Mouse (Mus musculus) limb, embryonic 13.5 days (tissue): ENCODE measurements around the gene Nxf3. TPM values are rescaled to one million over a fixed set of nuclear protein-coding genes. Genes with fewer than 3 reads are reported as not detected.
A peak's percentile ranks its signal among the peaks of the same experiment; 100 is the strongest.
"Not testable (repeated sequence)": the region's sequence is repeated elsewhere in the genome, so short reads cannot be mapped to it uniquely, and the experiment has no call there.

Experiments
- ATAC-seq: fragments of 200-750 bp; cut with Nextera tagmentation; 2 replicates; pipeline ENCODE4 v1.8.0; 2017; ENCODE audit warnings: low read depth, moderate number of reproducible peaks, moderate TSS enrichment; ENCODE audit not compliant: low FRiP score
- H3K27ac ChIP-seq: fragments of 300-500 bp; sonication (generic); 2 replicates; pipeline ENCODE4 v1.5.1; 2015; ENCODE audit warnings: inconsistent platforms, mild to moderate bottlenecking, moderate library complexity
- H3K27me3 ChIP-seq: fragments of 300-500 bp; sonication (generic); 2 replicates; pipeline ENCODE4 v1.6.1; 2015; ENCODE audit warnings: mild to moderate bottlenecking, inconsistent platforms
- H3K36me3 ChIP-seq: fragments of 300-500 bp; sonication (generic); 2 replicates; pipeline ENCODE4 v1.6.1; 2015; ENCODE audit warnings: inconsistent platforms, mild to moderate bottlenecking, moderate library complexity
- H3K4me1 ChIP-seq: fragments of 300-500 bp; sonication (generic); 2 replicates; pipeline ENCODE4 v1.6.1; 2015; ENCODE audit warnings: inconsistent platforms
- H3K4me2 ChIP-seq: fragments of 300-500 bp; sonication (generic); replicated peaks from 2 replicates; pipeline ENCODE4 v1.6.1; 2015; ENCODE audit warnings: inconsistent platforms, mild to moderate bottlenecking, moderate library complexity
- H3K4me3 ChIP-seq: fragments of 300-500 bp; sonication (generic); 2 replicates; pipeline ENCODE4 v1.5.1; 2015; ENCODE audit warnings: moderate library complexity, mild to moderate bottlenecking, inconsistent platforms
- H3K9ac ChIP-seq: fragments of 300-500 bp; sonication (generic); 2 replicates; pipeline ENCODE4 v1.6.1; 2015; ENCODE audit warnings: mild to moderate bottlenecking, inconsistent platforms
- H3K9me3 ChIP-seq: fragments of 300-500 bp; sonication (generic); 2 replicates; pipeline ENCODE4 v1.6.1; 2016; ENCODE audit warnings: inconsistent platforms
- WGBS: fragments of 180-500 bp; shearing (Covaris S2); methylation state at CpG from one replicate; pipeline ENCODE4 v1.1.7; 2015; 5-methylcytosine and 5-hydroxymethylcytosine counted together
- polyA plus RNA-seq: library from polyadenylated mRNA; unstranded; fragments of >200 nt; fragmentation: Nextera tagmentation; extraction: Ambion mirVana; gene quantifications from 2 replicates; pipeline ENCODE4 v1.2.1, GENCODE M21; 2015

Nxf3 gene
- polyA plus RNA-seq, 1 experiment from 2014 or later: not detected

GRCm38 (mm10) chrX:136067201-136067991, 17.7 kb downstream of the Nxf3 start:
- H3K27ac ChIP-seq, H3K4me1 ChIP-seq, H3K9me3 ChIP-seq, H3K36me3 ChIP-seq, H3K27me3 ChIP-seq: not testable (repeated sequence)
- H3K9ac ChIP-seq: peak overlapping the region; percentile 39; the same call in 1 of the 2 replicates
- peak overlapping the region; percentile 44 for H3K4me3 ChIP-seq
- peak; percentile 68 for ATAC-seq
- 6% methylated on average over 6 of the region's 48 CpGs for WGBS
- peak overlapping the region; percentile 57 for H3K4me2 ChIP-seq

DNA sequence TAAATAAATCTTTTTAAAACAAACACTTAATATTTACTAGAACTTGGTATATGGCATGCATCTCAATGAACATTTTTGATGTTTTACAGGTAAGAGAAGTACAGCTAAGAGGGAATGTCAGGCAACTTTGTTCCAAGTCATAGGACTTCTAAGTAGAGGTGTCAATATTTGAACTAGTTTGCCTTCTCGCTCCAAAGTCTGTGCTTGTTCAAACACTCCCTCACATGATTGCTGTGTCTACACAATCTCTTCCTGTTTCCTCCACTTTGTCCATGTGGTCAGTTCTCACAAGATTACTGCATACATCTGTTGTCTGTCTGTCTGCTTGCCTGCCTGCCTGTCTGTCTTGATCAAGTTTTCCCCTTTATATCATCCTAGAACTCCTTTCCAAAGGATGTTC, 24.4 kb downstream of the Nxf3 start:
- peaks cover 10% of the 10 kb centered on the region; the same call in 1 of the 2 replicates for H3K27me3 ChIP-seq
- H3K9ac ChIP-seq: no peak overlapping the region
- H3K27ac ChIP-seq: no peak overlapping the region
- no peak overlapping the region for H3K4me2 ChIP-seq
- no peaks in the 10 kb centered on the region for H3K9me3 ChIP-seq
- H3K36me3 ChIP-seq: no peaks in the 10 kb centered on the region
- ATAC-seq: no peak
- no peaks in the 10 kb centered on the region for H3K4me1 ChIP-seq
- 73% methylated on average over 1 of the region's 1 CpGs for WGBS
- no peak overlapping the region for H3K4me3 ChIP-seq

DNA sequence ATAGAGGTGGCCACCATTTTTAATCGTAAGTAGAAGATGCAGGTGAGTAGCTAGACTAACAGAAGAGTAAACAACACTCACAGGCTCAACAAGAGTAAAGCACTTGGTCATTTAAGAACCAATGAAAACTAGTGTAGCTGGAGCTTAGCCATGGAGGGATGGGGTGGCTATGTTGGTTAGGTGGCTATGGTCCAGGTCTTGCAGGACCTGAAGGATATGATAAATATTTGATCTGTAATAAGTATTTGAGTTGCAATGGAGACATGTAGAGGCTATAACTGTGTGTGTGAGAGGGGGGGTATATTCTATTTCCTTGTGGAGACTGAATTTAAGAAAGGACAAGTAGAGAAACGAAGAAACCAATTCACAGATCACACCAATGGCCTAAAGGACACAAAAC, 33.8 kb downstream of the Nxf3 start:
- ATAC-seq: no peak
- 76% methylated on average over 2 of the region's 2 CpGs for WGBS

DNA sequence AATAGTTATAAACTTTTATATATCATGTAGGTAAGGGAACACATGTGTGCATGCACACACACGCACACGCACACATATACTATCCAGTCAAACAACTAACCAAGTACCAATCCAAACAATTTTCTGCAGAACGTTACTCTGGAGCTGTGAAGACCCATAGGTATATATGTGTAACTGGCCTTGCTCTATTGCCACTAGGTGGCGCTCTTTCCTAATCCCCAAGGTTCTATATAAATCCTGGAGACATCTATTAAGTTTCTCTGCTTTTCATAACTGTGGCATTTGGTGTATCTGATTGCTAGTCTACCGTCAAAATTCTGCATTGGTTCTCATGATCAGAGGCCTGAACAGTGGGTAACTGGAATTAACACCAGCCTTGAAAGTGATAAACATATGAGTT, 37.5 kb downstream of the Nxf3 start:
- Histone ChIP-seq H3K9ac (no peak overlapping the region), H3K36me3 (no peaks in the 10 kb centered on the region), H3K4me1 (no peaks in the 10 kb centered on the region), H3K27ac (no peak overlapping the region), H3K4me2 (no peak overlapping the region), H3K27me3 (peaks cover 4% of the 10 kb centered on the region; the same call in 1 of the 2 replicates), H3K9me3 (no peaks in the 10 kb centered on the region), H3K4me3 (no peak overlapping the region)
- ATAC-seq: no peak
- 24% methylated on average over 5 of the region's 5 CpGs for WGBS

More for the DNA sequence above, 33.8 kb downstream of the Nxf3 start:
- Histone ChIP-seq H3K36me3 (no peaks in the 10 kb centered on the region), H3K4me3 (no peak overlapping the region), H3K4me2 (no peak overlapping the region), H3K9ac (no peak overlapping the region), H3K27me3 (peaks cover 7% of the 10 kb centered on the region; the same call in 1 of the 2 replicates), H3K27ac (no peak overlapping the region), H3K9me3 (no peaks in the 10 kb centered on the region), H3K4me1 (no peaks in the 10 kb centered on the region)

DNA sequence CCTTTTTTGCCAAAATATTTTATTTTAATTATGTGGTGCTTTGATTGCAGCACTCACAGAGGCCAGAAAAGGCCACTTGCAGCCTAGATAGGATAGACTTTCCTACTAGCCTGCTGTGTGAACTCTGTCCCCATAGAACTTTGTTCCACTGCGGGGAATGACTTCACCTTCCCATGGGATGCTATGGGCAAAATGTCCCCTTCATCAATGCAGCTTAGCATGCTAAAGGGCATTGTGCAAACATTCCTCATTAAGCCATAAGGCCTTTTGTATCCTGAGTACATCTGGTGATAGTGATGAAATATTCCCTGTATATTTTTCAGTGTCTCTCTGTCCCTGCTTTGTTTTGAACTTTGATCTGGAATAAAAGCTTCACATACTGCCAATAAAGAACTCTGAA, 41.3 kb downstream of the Nxf3 start:
- H3K27me3 ChIP-seq: peaks cover 6% of the 10 kb centered on the region; the same call in 1 of the 2 replicates
- H3K4me2 ChIP-seq: no peak overlapping the region
- H3K36me3 ChIP-seq: no peaks in the 10 kb centered on the region
- H3K9me3 ChIP-seq: no peaks in the 10 kb centered on the region
- no peak overlapping the region for H3K27ac ChIP-seq
- H3K4me3 ChIP-seq: no peak overlapping the region
- WGBS: 96% methylated on average over 1 of the region's 1 CpGs
- H3K4me1 ChIP-seq: no peaks in the 10 kb centered on the region
- no peak overlapping the region for H3K9ac ChIP-seq
- no peak for ATAC-seq

DNA sequence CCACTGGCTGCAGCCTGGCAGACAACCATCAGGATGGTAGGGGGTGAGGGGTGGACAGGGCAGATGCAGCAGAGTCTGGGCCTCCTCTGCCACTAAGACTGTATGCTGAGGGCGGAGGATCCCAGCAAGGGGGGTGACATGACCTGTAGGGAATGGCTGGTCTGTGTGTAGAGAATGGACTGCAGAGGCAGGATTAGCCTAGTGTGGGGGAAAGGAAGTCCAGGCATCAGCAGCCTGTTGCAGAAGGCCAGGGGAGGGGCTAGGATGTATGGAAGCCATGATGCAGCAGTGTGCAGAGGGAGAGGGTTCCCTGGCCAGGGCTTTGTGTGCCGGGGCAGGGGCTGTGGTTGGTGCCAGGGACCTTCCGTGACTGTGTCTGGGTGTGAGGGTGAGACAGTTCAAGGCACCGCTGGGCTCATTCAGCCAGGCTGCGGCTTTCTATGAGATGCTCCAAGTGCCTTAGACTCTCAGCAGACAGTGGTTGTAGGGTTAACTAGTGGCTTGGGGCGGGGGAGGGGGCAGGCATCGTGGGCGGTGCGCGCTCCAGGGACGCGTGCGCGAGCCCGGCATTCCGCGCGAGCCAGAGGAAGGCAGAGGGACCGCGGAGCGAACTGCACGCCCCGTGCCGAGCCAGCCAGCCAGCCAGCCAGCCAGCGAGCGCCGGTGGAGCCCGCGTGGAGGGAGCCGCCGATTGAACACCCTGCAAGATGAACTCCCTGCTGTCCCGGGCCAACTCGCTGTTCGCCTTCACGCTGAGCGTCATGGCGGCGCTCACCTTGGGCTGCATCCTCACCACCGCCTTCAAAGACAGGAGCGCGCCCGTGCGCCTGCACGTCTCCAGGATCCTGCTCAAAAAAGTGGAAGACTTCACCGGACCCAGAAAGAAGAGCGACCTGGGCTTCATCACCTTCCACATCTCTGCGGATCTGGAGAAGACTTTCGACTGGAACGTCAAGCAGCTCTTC, 52.0 kb downstream of the Nxf3 start, which contains the start of gene Arxes1:
TSS of gene Arxes1 (plus strand) at position 569 of the 965 bp plus-strand sequence.
- not testable (repeated sequence) for H3K9ac ChIP-seq, H3K4me1 ChIP-seq, H3K27ac ChIP-seq, H3K9me3 ChIP-seq, H3K36me3 ChIP-seq
- H3K4me3 ChIP-seq: peak within 1 kb of the TSS; percentile 35
- H3K4me2 ChIP-seq: peak within 1 kb of the TSS; percentile 57
- H3K27me3 ChIP-seq: peaks cover 16% of the 10 kb centered on the region; the same call in 1 of the 2 replicates
- peak; percentile 96 for ATAC-seq
- 14% methylated on average over 3 of the region's 49 CpGs for WGBS

DNA sequence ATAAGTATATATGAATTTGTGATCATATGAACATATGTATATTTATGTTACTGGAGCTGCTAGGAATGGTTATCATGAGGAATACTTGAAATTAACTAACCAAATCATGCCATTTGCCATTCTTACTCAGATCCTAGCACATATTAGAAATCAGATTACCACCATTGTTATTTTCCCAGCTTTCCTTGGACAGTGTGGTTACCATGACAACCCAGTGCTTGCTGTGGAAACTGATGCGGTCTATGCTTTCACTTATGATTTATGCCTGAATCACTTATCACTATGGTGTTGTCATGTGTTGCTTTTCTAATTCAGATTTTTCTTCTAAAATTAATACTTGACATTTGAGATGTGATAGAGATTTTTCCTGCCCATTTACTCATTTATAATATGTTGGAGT, 54.7 kb downstream of the Nxf3 start:
- Histone ChIP-seq H3K36me3 (no peaks in the 10 kb centered on the region), H3K4me3 (no peak overlapping the region), H3K27me3 (peaks cover 14% of the 10 kb centered on the region; the same call in 1 of the 2 replicates), H3K9ac (no peak overlapping the region), H3K27ac (no peak overlapping the region), H3K9me3 (no peaks in the 10 kb centered on the region), H3K4me1 (no peaks in the 10 kb centered on the region), H3K4me2 (no peak overlapping the region)
- 70% methylated on average over 1 of the region's 1 CpGs for WGBS
- no peak for ATAC-seq

Other genes starting within 250 kb of the Nxf3 start
- 51.2 and 56.9 TPM in 2 replicates for gene Gprasp2, start 246.2 kb downstream of the Nxf3 start, polyA plus RNA-seq
- gene Arxes2, start 91.4 kb downstream of the Nxf3 start, polyA plus RNA-seq: 101 and 106 TPM in 2 replicates
- gene Arxes1, start 51.9 kb downstream of the Nxf3 start, polyA plus RNA-seq: 47.3 and 50.5 TPM in 2 replicates
- gene Bex2, start 17.0 kb downstream of the Nxf3 start, polyA plus RNA-seq: 143 and 161 TPM in 2 replicates
- 59.2 and 60.1 TPM in 2 replicates for gene Bex4, start 53.7 kb upstream of the Nxf3 start, polyA plus RNA-seq
- gene Tceal8, start 87.1 kb upstream of the Nxf3 start, polyA plus RNA-seq: 217 and 223 TPM in 2 replicates
- 13.1 and 14.0 TPM in 2 replicates for gene Tceal5, start 118.6 kb upstream of the Nxf3 start, polyA plus RNA-seq
- gene Tceal7, start 129.5 kb upstream of the Nxf3 start, polyA plus RNA-seq: 49.4 and 53.9 TPM in 2 replicates
- 102 and 103 TPM in 2 replicates for gene Bex1, start 130.3 kb upstream of the Nxf3 start, polyA plus RNA-seq
- gene Tceal9, start 159.8 kb upstream of the Nxf3 start, polyA plus RNA-seq: 709 and 736 TPM in 2 replicates
- 543 and 554 TPM in 2 replicates for gene Bex3, start 185.0 kb upstream of the Nxf3 start, polyA plus RNA-seq